8 mouse cellular contexts compared by ENCODE assay signal in the genomic region with DNA sequence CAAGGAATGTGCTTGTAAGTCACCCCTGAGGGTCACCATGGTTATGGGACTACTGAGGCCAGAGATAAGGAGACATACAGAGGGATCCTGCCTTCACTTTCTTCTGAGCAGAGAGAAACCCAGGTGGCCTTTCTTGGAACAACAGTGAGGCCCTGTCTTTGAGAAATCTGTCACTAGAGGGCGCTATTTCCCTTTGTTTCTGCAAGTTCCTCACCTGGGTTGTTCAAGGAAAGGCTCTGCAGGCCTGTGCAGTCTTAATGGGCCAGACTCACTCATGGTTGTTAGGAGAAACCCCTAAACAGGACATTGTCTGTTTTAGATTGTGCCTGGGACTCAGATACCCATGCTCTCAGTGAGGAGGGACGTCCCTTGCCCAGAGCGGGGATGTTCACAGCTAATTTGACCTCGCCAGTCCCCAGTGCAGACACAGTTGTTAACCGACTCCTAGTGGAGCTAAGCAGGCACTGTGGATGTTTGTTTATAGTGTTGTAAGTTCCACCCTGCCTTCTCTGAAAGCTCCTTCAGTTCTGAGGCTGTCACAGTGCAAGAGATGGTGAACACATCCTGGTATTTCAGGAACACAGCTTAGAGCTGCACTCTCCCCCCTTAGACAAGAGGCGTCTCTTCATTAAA. TPM values are rescaled to one million over a fixed set of nuclear protein-coding genes. Genes with fewer than 3 reads are reported as not detected.
DNase-seq lines count a peak whose midpoint lies in the region; ATAC-seq and TF ChIP-seq lines count a peak whose summit lies in the region.

No protein-coding gene starts in this region.

- no peak overlapping the region for H3K4me3 ChIP-seq in embryonic fibroblast, embryonic 13.5 days (ENCODE audit: insufficient read depth, low read length)
- H3K4me3 ChIP-seq in hindbrain, embryonic 12.5 days = no peak overlapping the region
- no peak overlapping the region for H3K4me3 ChIP-seq in lung, embryonic 16.5 days (ENCODE audit: low read length)

- no peaks in the 10 kb centered on the region for H3K9me3 ChIP-seq in hindbrain, embryonic 12.5 days (replicated peaks)
- H3K9me3 ChIP-seq in lung, embryonic 16.5 days (ENCODE audit: control insufficient read depth, low read length) = no peaks in the 10 kb centered on the region

- no peaks in the 10 kb centered on the region for H3K4me1 ChIP-seq in embryonic fibroblast, embryonic 13.5 days (ENCODE audit: control insufficient read depth, insufficient read depth, low read length)
- peaks cover 8% of the 10 kb centered on the region for H3K4me1 ChIP-seq in hindbrain, embryonic 12.5 days
- H3K4me1 ChIP-seq in lung, embryonic 16.5 days (replicated peaks; ENCODE audit: control insufficient read depth, insufficient read depth, low read length) = no peaks in the 10 kb centered on the region

- H3K4me2 ChIP-seq in hindbrain, embryonic 12.5 days (replicated peaks) = no peak overlapping the region
- H3K4me2 ChIP-seq in lung, embryonic 16.5 days (ENCODE audit: low read depth, low read length) = no peak overlapping the region

- TF ChIP-seq POLR2A in embryonic fibroblast, embryonic 13.5 days (IDR thresholded peaks at IDR 0.05; ENCODE audit: low read depth, low read length) = no peak

- TF ChIP-seq CTCF in embryonic fibroblast, embryonic 13.5 days (IDR thresholded peaks at IDR 0.05; ENCODE audit: borderline replicate concordance, insufficient read depth, low read length) = 0 out of 2 replicates have a peak, but pooled peaks have one; percentile 9

- H3K27ac ChIP-seq in embryonic fibroblast, embryonic 13.5 days (ENCODE audit: insufficient read depth, low read length) = no peak overlapping the region
- no peak overlapping the region for H3K27ac ChIP-seq in hindbrain, embryonic 12.5 days
- H3K27ac ChIP-seq in lung, embryonic 16.5 days (ENCODE audit: low read length) = no peak overlapping the region

- no peaks in the 10 kb centered on the region for H3K27me3 ChIP-seq in hindbrain, embryonic 12.5 days
- no peaks in the 10 kb centered on the region for H3K27me3 ChIP-seq in lung, embryonic 16.5 days (ENCODE audit: control insufficient read depth, insufficient read depth, low read depth, low read length)

- no peak overlapping the region for H3K9ac ChIP-seq in hindbrain, embryonic 12.5 days
- no peak overlapping the region for H3K9ac ChIP-seq in lung, embryonic 16.5 days (ENCODE audit: low read length)

- 57% methylated on average over 6 of the region's 6 CpGs for WGBS in hindbrain, embryonic 12.5 days
- 45% methylated on average over 6 of the region's 6 CpGs for WGBS in lung, embryonic 16.5 days

- ATAC-seq in CD4-positive, CD25-positive, alpha-beta regulatory T cell, adult 4 months = no peak
- peak; percentile 72 for ATAC-seq in hindbrain, embryonic 12.5 days (ENCODE audit: low FRiP score)
- ATAC-seq in lung, embryonic 16.5 days (ENCODE audit: low read depth) = peak; percentile 49; the same call in 1 of the 2 replicates

- DNase-seq in CD4-positive, CD25-positive, alpha-beta regulatory T cell, adult 2 months (ENCODE audit: low read depth, low spot score) = peak; percentile 60
- DNase-seq in brain, adult 2 months (ENCODE audit: low read depth, low spot score) = peak; percentile 98
- DNase-seq in layer of hippocampus, adult 9-10 months (ENCODE audit: low spot score) = peak; percentile 48
- DNase-seq in right cerebral cortex, postnatal 10 days (ENCODE audit: low spot score in 2 of 2) = peak; percentile 84 to 86

- H3K36me3 ChIP-seq in hindbrain, embryonic 12.5 days = no peaks in the 10 kb centered on the region
- H3K36me3 ChIP-seq in lung, embryonic 16.5 days (ENCODE audit: control insufficient read depth, insufficient read depth, low read length) = no peaks in the 10 kb centered on the region

RNA-seq across cellular contexts. Expression of a gene that starts 49.2 kb away (rescaled TPM):
- polyA plus RNA-seq in CD4-positive, CD25-positive, alpha-beta regulatory T cell, adult 4 months (2017; shearing (Covaris generic)) = not detected
- polyA plus RNA-seq in embryonic fibroblast, embryonic 13.5 days (2011; ENCODE audit: insufficient read length, low read depth, missing spikeins) = not detected in 2 replicates
- not detected in 2 replicates for polyA plus RNA-seq in hindbrain, embryonic 12.5 days (2016; fragmentation: Nextera tagmentation; extraction: Ambion mirVana)
- 0.60 and 7.5 TPM in 2 replicates for polyA plus RNA-seq in lung, embryonic 16.5 days (2015; fragmentation: Nextera tagmentation; extraction: Ambion mirVana)

Comparison
In these comparisons a context has a peak if more than half of its experiments do, and no peak if none do; other contexts are left out.
1. DNase-seq: peak in every context shown above with its lines; median percentile 98 in brain, adult 2 months; 85 in right cerebral cortex, postnatal 10 days; 60 in CD4-positive, CD25-positive, alpha-beta regulatory T cell, adult 2 months; 48 in layer of hippocampus, adult 9-10 months.